Mouse (Mus musculus) lung, postnatal 0 days (tissue): ENCODE results near the gene Xrcc5.

Source experiments
- CTCF ChIP-seq: IDR thresholded peaks from 2 replicates; pipeline ENCODE4 v1.5.1; 2016; ENCODE audit warnings: antibody characterized with exemption, mild to moderate bottlenecking
- EP300 ChIP-seq: IDR thresholded peaks from 2 replicates; pipeline ENCODE4 v1.6.1; 2016; ENCODE audit warnings: antibody characterized with exemption, mild to moderate bottlenecking, control low read depth

DNA sequence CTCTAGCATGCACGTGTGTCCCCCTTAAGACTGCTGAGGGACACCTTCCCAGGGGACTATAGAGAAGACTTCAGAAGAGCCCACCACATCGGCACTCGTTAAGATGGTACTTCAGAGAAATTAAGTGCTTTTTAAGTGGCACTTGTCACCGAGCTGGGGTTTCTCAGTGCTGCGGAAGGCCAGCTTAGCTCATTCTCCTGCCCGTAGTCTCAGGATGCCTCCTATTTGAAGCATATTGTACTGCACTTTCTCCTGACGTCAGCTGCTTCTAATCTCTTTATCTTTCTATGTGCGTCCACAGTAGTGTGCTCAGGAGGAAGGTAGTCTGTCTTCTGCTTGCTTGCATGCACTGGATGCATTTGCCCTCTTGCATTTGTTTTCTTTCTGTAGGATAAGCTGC lies 9.2 kb downstream of the Xrcc5 start:
- TF ChIP-seq CTCF, result peak; percentile 22
- TF ChIP-seq EP300, result no peak
